Mouse (Mus musculus) hindbrain, postnatal 0 days (tissue): ENCODE data around the gene Gm1043. TPM values are rescaled to one million over a fixed set of nuclear protein-coding genes. Genes with fewer than 3 reads are reported as not detected.
A peak's percentile ranks its signal among the peaks of the same experiment; 100 is the strongest.

Source experiments
- ATAC-seq: fragments of 200-750 bp; cut with Nextera tagmentation; 2 replicates; pipeline ENCODE4 v1.8.0; 2017; ENCODE audit warnings: mild to moderate bottlenecking, moderate TSS enrichment, moderate library complexity
- DNase-seq: peaks from one replicate; pipeline ENCODE4 v3.0.0-alpha.2; 2015; ENCODE audit warnings: low spot score
- H3K27ac ChIP-seq: fragments of 300-500 bp; sonication (generic); 2 replicates; pipeline ENCODE4 v1.5.1; 2014; ENCODE audit warnings: mild to moderate bottlenecking
- H3K27me3 ChIP-seq: fragments of 300-500 bp; sonication (generic); 2 replicates; pipeline ENCODE4 v1.6.1; 2014; ENCODE audit warnings: low read length, mixed read lengths; ENCODE audit not compliant: insufficient read depth
- H3K36me3 ChIP-seq: fragments of 300-500 bp; sonication (generic); 2 replicates; pipeline ENCODE4 v1.6.1; 2014; ENCODE audit warnings: low read length, mixed read lengths; ENCODE audit not compliant: insufficient read depth
- H3K4me1 ChIP-seq: fragments of 300-500 bp; sonication (generic); 2 replicates; pipeline ENCODE4 v1.6.1; 2014; ENCODE audit warnings: antibody characterized with exemption, low read length, mixed read lengths; ENCODE audit not compliant: insufficient read depth
- H3K4me2 ChIP-seq: fragments of 300-500 bp; sonication (generic); 2 replicates; pipeline ENCODE4 v1.6.1; 2014; ENCODE audit warnings: low read depth, mild to moderate bottlenecking, low read length, moderate library complexity, mixed read lengths
- H3K4me3 ChIP-seq: fragments of 300-500 bp; sonication (generic); 2 replicates; pipeline ENCODE4 v1.5.1; 2014; ENCODE audit warnings: low read length
- H3K9ac ChIP-seq: fragments of 300-500 bp; sonication (generic); replicated peaks from 2 replicates; pipeline ENCODE4 v1.6.1; 2014; ENCODE audit warnings: mild to moderate bottlenecking, low read length, moderate library complexity, mixed read lengths
- H3K9me3 ChIP-seq: fragments of 300-500 bp; sonication (generic); 2 replicates; pipeline ENCODE4 v1.6.1; 2016; ENCODE audit warnings: low read length, mixed read lengths
- CTCF ChIP-seq: IDR thresholded peaks from 2 replicates; pipeline ENCODE4 v1.5.1; 2016; ENCODE audit warnings: antibody characterized with exemption, control low read depth, low read depth
- WGBS: fragments of 180-500 bp; shearing (Covaris S2); extraction: QIAGEN DNeasy Blood & Tissue Kit; methylation state at CpG from one replicate; pipeline ENCODE4 v1.1.7; 2014; 5-methylcytosine and 5-hydroxymethylcytosine counted together
- polyA plus RNA-seq: library from polyadenylated mRNA; unstranded; fragments of >200 nt; fragmentation: Nextera tagmentation; extraction: Ambion mirVana; gene quantifications from 2 replicates; pipeline ENCODE4 v1.2.1, GENCODE M21; 2015
- total RNA-seq: library from RNA; depleted of rRNA; stranded (reverse); fragments of >200 nt; gene quantifications from 2 replicates; pipeline ENCODE4 v1.2.3, GENCODE M21; 2014; rRNA removed

Gm1043 gene
- total and polyA plus RNA-seq, 2 experiments from 2014 or later: 1.7 to 20.0 TPM

DNA sequence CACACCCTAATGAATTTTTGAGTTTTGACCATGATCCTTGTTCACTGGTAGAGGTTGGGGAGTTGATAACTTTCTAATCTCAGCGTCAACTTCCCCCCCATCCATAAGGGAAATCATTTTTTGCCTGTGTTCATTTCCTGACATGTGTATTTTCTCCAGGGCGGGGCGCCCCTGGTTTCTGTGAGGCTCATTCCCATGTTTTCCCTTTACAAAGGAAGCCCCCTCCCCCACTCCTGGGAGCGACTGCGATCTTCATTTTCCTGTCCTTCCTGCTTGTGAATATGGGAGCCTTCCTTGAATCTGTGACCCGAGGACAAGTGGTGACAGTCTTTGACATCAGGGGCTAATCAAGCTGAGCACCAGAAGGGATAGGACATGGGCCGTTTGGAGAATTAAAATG lies 171.7 kb downstream of the Gm1043 start:
- DNase-seq (no peak), ATAC-seq (no peak)
- Histone ChIP-seq H3K9ac (no peak overlapping the region), H3K4me2 (no peak overlapping the region), H3K27ac (no peak overlapping the region), H3K4me3 (no peak overlapping the region), H3K36me3 (no peaks in the 10 kb centered on the region), H3K9me3 (no peaks in the 10 kb centered on the region), H3K4me1 (peaks cover 6% of the 10 kb centered on the region; the same call in 1 of the 2 replicates), H3K27me3 (no peaks in the 10 kb centered on the region)
- TF ChIP-seq CTCF: no peak
- WGBS: 66% methylated on average over 7 of the region's 7 CpGs

DNA sequence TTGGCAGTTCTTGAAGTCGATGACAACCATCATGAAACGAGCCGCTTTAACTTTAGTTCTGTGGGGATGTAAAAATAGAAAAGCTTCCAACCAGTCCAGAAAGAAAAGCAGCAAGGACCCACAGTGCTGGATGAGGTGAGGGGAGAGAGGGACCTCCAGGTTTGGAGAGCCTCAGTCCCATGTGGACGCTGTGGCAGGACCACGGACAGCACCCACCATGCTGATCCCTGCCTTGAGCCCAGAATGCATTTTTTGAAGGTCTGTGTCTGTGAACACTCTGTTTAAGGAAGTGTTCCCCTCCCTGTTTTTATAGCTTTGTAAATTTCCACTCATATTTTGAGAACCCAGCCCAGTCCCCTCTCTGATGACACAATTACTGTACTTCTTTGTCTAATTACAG lies 172.1 kb downstream of the Gm1043 start:
- Histone ChIP-seq H3K4me1 (peaks cover 6% of the 10 kb centered on the region; the same call in 1 of the 2 replicates), H3K4me2 (no peak overlapping the region), H3K27me3 (no peaks in the 10 kb centered on the region), H3K9me3 (no peaks in the 10 kb centered on the region), H3K36me3 (no peaks in the 10 kb centered on the region), H3K4me3 (no peak overlapping the region), H3K9ac (no peak overlapping the region), H3K27ac (no peak overlapping the region)
- 51% methylated on average over 5 of the region's 5 CpGs for WGBS
- DNase-seq (no peak), ATAC-seq (no peak)
- TF ChIP-seq CTCF: no peak

DNA sequence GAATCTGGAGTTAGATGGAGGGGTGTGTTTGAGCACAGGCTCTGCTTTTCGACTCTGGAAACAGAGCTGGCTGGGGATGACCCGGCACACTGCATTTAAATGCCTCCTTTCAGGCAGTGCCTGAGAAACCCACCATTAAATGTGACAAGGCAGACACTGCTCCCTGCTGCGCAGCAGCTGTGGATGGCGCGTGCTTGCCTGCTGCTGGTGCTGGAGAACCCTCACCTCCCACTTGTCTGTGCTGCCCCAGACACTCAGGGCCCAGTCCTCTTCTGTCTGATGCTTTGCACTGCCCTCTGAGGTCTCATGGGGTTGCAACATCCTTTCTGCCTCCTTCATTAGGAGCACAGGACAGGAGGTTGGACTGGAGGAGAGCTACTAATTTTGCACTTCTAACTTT lies 176.6 kb downstream of the Gm1043 start:
- DNase-seq (peak; percentile 48), ATAC-seq (peak; percentile 39; the same call in 1 of the 2 replicates)
- no peak overlapping the region for H3K27ac ChIP-seq
- H3K4me2 ChIP-seq: no peak overlapping the region
- WGBS: 35% methylated on average over 5 of the region's 5 CpGs
- H3K36me3 ChIP-seq: peaks cover 13% of the 10 kb centered on the region
- H3K4me3 ChIP-seq: no peak overlapping the region
- H3K27me3 ChIP-seq: no peaks in the 10 kb centered on the region
- 0 out of 2 replicates have a peak, but pooled peaks cover 6% of the 10 kb centered on the region for H3K4me1 ChIP-seq
- no peaks in the 10 kb centered on the region for H3K9me3 ChIP-seq
- H3K9ac ChIP-seq: no peak overlapping the region
- TF ChIP-seq CTCF: no peak

DNA sequence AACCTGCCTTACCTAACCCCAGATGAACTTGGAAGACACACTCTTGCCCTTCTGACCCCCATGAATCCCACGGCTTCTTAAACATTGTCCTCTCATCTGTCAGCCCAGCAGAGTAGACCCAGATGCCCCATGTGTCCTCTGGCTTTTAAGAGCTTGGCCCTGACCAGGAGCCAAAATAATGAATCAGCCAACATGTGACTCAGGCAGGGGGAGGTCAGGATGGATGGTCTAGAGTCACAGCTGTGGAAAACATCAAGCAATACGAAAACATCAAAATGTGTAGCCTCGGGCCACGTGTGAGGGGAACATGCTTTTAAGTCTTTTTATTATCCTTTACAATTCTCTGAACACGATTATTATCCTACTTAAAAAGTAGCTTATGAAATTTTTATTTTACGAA lies 178.6 kb downstream of the Gm1043 start:
- peaks cover 28% of the 10 kb centered on the region for H3K36me3 ChIP-seq
- H3K27ac ChIP-seq: no peak overlapping the region
- DNase-seq: no peak

More for the DNA sequence above, 178.6 kb downstream of the Gm1043 start:
- Histone ChIP-seq H3K9ac (no peak overlapping the region), H3K27me3 (no peaks in the 10 kb centered on the region), H3K4me1 (no peaks in the 10 kb centered on the region), H3K4me3 (no peak overlapping the region), H3K9me3 (no peaks in the 10 kb centered on the region), H3K4me2 (no peak overlapping the region)
- 67% methylated on average over 6 of the region's 6 CpGs for WGBS
- TF ChIP-seq CTCF: no peak
- no peak for ATAC-seq

Other genes with a start within 250 kb of the Gm1043 start
- gene Ppp2r2c, start 216.9 kb upstream of the Gm1043 start, total RNA-seq: 255 and 263 TPM in 2 replicates
- gene Ppp2r2c, start 216.9 kb upstream of the Gm1043 start, polyA plus RNA-seq: 103 and 105 TPM in 2 replicates
- gene Wfs1, start 96.2 kb upstream of the Gm1043 start, total RNA-seq: 9.8 and 14.0 TPM in 2 replicates
- gene Wfs1, start 96.2 kb upstream of the Gm1043 start, polyA plus RNA-seq: 8.7 and 9.2 TPM in 2 replicates
- 1,015 and 1,414 TPM in 2 replicates for gene Crmp1, start 156.6 kb downstream of the Gm1043 start, total RNA-seq
- gene Crmp1, start 156.6 kb downstream of the Gm1043 start, polyA plus RNA-seq: 607 and 697 TPM in 2 replicates